Mouse (Mus musculus) forebrain, postnatal 0 days (tissue): ENCODE measurements around the gene Fam3c. TPM values are rescaled to one million over a fixed set of nuclear protein-coding genes. Genes with fewer than 3 reads are reported as not detected.

ENCODE experiments used
- ATAC-seq: fragments of 200-750 bp; cut with Nextera tagmentation; 2 replicates; pipeline ENCODE4 v1.8.0; 2017; ENCODE audit warnings: mild to moderate bottlenecking, moderate library complexity
- DNase-seq: peaks from one replicate; pipeline ENCODE4 v3.0.0-alpha.2; 2015
- H3K27ac ChIP-seq: fragments of 300-500 bp; sonication (generic); 2 replicates; pipeline ENCODE4 v1.5.1; 2014; ENCODE audit warnings: low read depth, mild to moderate bottlenecking, antibody characterized with exemption, low read length, moderate library complexity, mixed read lengths
- H3K27me3 ChIP-seq: fragments of 300-500 bp; sonication (generic); 2 replicates; pipeline ENCODE4 v1.6.1; 2014; ENCODE audit warnings: mild to moderate bottlenecking, low read length, mixed read lengths; ENCODE audit not compliant: insufficient read depth
- H3K36me3 ChIP-seq: fragments of 300-500 bp; sonication (generic); 2 replicates; pipeline ENCODE4 v1.6.1; 2014; ENCODE audit warnings: mild to moderate bottlenecking, moderate library complexity; ENCODE audit not compliant: insufficient read depth
- H3K4me1 ChIP-seq: fragments of 300-500 bp; sonication (generic); 2 replicates; pipeline ENCODE4 v1.6.1; 2014; ENCODE audit warnings: antibody characterized with exemption; ENCODE audit not compliant: insufficient read depth
- H3K4me2 ChIP-seq: fragments of 300-500 bp; sonication (generic); 2 replicates; pipeline ENCODE4 v1.6.1; 2014; ENCODE audit warnings: low read depth, mild to moderate bottlenecking, moderate library complexity
- H3K4me3 ChIP-seq: fragments of 300-500 bp; sonication (generic); 2 replicates; pipeline ENCODE4 v1.5.1; 2014; ENCODE audit warnings: low read depth, low read length, mixed read lengths
- H3K9ac ChIP-seq: fragments of 300-500 bp; sonication (generic); 2 replicates; pipeline ENCODE4 v1.6.1; 2014; ENCODE audit warnings: mild to moderate bottlenecking
- H3K9me3 ChIP-seq: fragments of 300-500 bp; sonication (generic); 2 replicates; pipeline ENCODE4 v1.6.1; 2016; ENCODE audit warnings: low read length
- CTCF ChIP-seq: sonication (generic); IDR thresholded peaks from 2 replicates; pipeline ENCODE4 v1.5.1; 2016; ENCODE audit warnings: antibody characterized with exemption, control low read depth, low read depth
- WGBS: fragments of 180-500 bp; shearing (Covaris S2); extraction: QIAGEN DNeasy Blood & Tissue Kit; methylation state at CpG from one replicate; pipeline ENCODE4 v1.1.7; 2014; 5-methylcytosine and 5-hydroxymethylcytosine counted together
- polyA plus RNA-seq: library from polyadenylated mRNA; unstranded; fragments of >200 nt; fragmentation: Nextera tagmentation; extraction: Ambion mirVana; gene quantifications from 2 replicates; pipeline ENCODE4 v1.2.1, GENCODE M21; 2015
- total RNA-seq: library from RNA; depleted of rRNA; stranded (reverse); fragments of >200 nt; gene quantifications from 2 replicates; pipeline ENCODE4 v1.2.3, GENCODE M21; 2014

Fam3c gene
- total and polyA plus RNA-seq, 2 experiments from 2014 or later = 49.7 to 98.9 TPM

- Histone ChIP-seq H3K27me3 (peaks cover 20% of the 10 kb centered on the region), H3K4me3 (no peak overlapping the region), H3K4me2 (no peak overlapping the region), H3K9ac (no peak overlapping the region), H3K36me3 (no peaks in the 10 kb centered on the region), H3K27ac (no peak overlapping the region), H3K4me1 (0 out of 2 replicates have a peak, but pooled peaks cover 4% of the 10 kb centered on the region), H3K9me3 (no peaks in the 10 kb centered on the region)
- WGBS = 14% methylated on average over 3 of the region's 3 CpGs
- ATAC-seq (no peak), DNase-seq (no peak)
- no peak for TF ChIP-seq CTCF
These were observed 62.1 kb downstream of the Fam3c start for GRCm38 (mm10) chr6:22293922-22294321.

- peaks cover 17% of the 10 kb centered on the region; the same call in 1 of the 2 replicates for H3K4me1 ChIP-seq
- H3K4me2 ChIP-seq = no peak overlapping the region
- H3K9ac ChIP-seq = no peak overlapping the region
- peak; percentile 29 for DNase-seq
- H3K36me3 ChIP-seq = no peaks in the 10 kb centered on the region
- peaks cover 38% of the 10 kb centered on the region for H3K27me3 ChIP-seq
- no peak overlapping the region for H3K27ac ChIP-seq
- no peaks in the 10 kb centered on the region for H3K9me3 ChIP-seq
- no peak for ATAC-seq
- no peak for TF ChIP-seq CTCF
- no peak overlapping the region for H3K4me3 ChIP-seq
- 46% methylated on average over 4 of the region's 4 CpGs for WGBS
These were observed 64.0 kb downstream of the Fam3c start for GRCm38 (mm10) chr6:22292056-22292455.

- no peak overlapping the region for H3K4me3 ChIP-seq
- H3K4me1 ChIP-seq = peaks cover 17% of the 10 kb centered on the region; the same call in 1 of the 2 replicates
- H3K36me3 ChIP-seq = no peaks in the 10 kb centered on the region
- no peak overlapping the region for H3K27ac ChIP-seq
- TF ChIP-seq CTCF = no peak
- 80% methylated on average over 8 of the region's 8 CpGs for WGBS
- H3K9ac ChIP-seq = no peak overlapping the region
- no peak for DNase-seq
- ATAC-seq = no peak
- H3K9me3 ChIP-seq = no peaks in the 10 kb centered on the region
- no peak overlapping the region for H3K4me2 ChIP-seq
- H3K27me3 ChIP-seq = peaks cover 39% of the 10 kb centered on the region
These were observed 65.3 kb downstream of the Fam3c start for GRCm38 (mm10) chr6:22290790-22291189.

GRCm38 (mm10) chr6:22289461-22290021, 66.5 kb downstream of the Fam3c start:
- H3K27me3 ChIP-seq = peaks cover 39% of the 10 kb centered on the region
- no peak for DNase-seq
- no peak for TF ChIP-seq CTCF
- no peak overlapping the region for H3K9ac ChIP-seq
- peak overlapping the region; percentile 77 for H3K4me2 ChIP-seq
- no peak for ATAC-seq
- peak overlapping the region; percentile 38 for H3K4me3 ChIP-seq
- H3K36me3 ChIP-seq = no peaks in the 10 kb centered on the region
- WGBS = 6% methylated on average over 21 of the region's 21 CpGs
- H3K4me1 ChIP-seq = peaks cover 17% of the 10 kb centered on the region; the same call in 1 of the 2 replicates
- no peaks in the 10 kb centered on the region for H3K9me3 ChIP-seq
- no peak overlapping the region for H3K27ac ChIP-seq

GRCm38 (mm10) chr6:22288737-22289460, 67.1 kb downstream of the Fam3c start:
- peak; percentile 50 for TF ChIP-seq CTCF
- Histone ChIP-seq H3K9me3 (no peaks in the 10 kb centered on the region), H3K27ac (no peak overlapping the region), H3K9ac (0 out of 2 replicates have a peak overlapping the region, but pooled peaks have one; percentile 3), H3K4me2 (peak overlapping the region; percentile 77), H3K4me3 (peak overlapping the region; percentile 38), H3K4me1 (peaks cover 17% of the 10 kb centered on the region; the same call in 1 of the 2 replicates), H3K36me3 (no peaks in the 10 kb centered on the region), H3K27me3 (peaks cover 39% of the 10 kb centered on the region)
- 2% methylated on average over 38 of the region's 38 CpGs for WGBS
- ATAC-seq (peak; percentile 77), DNase-seq (peak; percentile 58)

- DNase-seq (peak; percentile 22), ATAC-seq (peak; percentile 74)
- peak within 1 kb of the TSS; percentile 38 for H3K4me3 ChIP-seq
- no peaks in the 10 kb centered on the region for H3K36me3 ChIP-seq
- 3% methylated on average over 20 of the region's 20 CpGs for WGBS
- 0 out of 2 replicates have a peak within 1 kb of the TSS, but pooled peaks have one; percentile 3 for H3K9ac ChIP-seq
- peak within 1 kb of the TSS; percentile 77 for H3K4me2 ChIP-seq
- peaks cover 39% of the 10 kb centered on the region for H3K27me3 ChIP-seq
- no peak for TF ChIP-seq CTCF
- no peak within 1 kb of the TSS for H3K27ac ChIP-seq
- no peaks in the 10 kb centered on the region for H3K9me3 ChIP-seq
- peaks cover 17% of the 10 kb centered on the region; the same call in 1 of the 2 replicates for H3K4me1 ChIP-seq
These were observed 67.9 kb downstream of the Fam3c start, which contains the start of gene Wnt16 for GRCm38 (mm10) chr6:22288004-22288736. Gene Wnt16, plus strand, starts transcription at chr6:22288227.
